In the genomic region with DNA sequence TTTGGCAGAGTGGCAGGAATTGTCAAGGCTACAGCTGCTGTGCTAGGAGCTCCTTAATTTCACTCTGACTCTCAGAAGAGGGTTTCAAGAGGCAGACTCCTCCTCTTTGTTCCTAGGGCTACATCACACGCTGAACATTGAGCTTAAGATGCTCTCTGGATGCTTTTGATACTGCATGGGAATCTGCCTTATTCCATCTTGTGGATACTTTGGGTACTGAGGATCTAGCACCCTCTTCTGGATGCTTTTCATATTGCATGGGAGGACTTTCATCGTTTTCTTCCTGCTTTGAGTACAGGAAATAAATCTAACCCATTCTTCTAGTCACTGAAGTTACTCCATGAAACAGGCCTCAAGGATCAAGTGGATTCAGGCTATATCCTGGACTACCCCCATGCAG, we compare ENCODE assay signal across 8 mouse cellular contexts.
A peak's percentile ranks its signal among the peaks of the same experiment; 100 is the strongest.
DNase-seq lines count a peak whose midpoint lies in the region; TF ChIP-seq lines count a peak whose summit lies in the region.

No protein-coding gene starts in this region.

- no peak overlapping the region for H3K27ac ChIP-seq in hindbrain, embryonic 10.5 days
- no peak overlapping the region for H3K27ac ChIP-seq in thymus, adult 2 months (ENCODE audit: control insufficient read depth, insufficient read depth, low read length)

- DNase-seq in lung, postnatal 10 days, result peak; percentile 9
- DNase-seq in lung, adult 2 months, result no peak
- DNase-seq in cerebellum, adult 9-10 months, result peak; percentile 17
- peak; percentile 34 for DNase-seq in hindbrain, embryonic 10.5 days (ENCODE audit: low spot score)
- peak; percentile 33 to 46 for DNase-seq in left cerebral cortex, adult 18-20 months (ENCODE audit: low spot score in 2 of 2)
- peak; percentile 83 for DNase-seq in retina, postnatal 1 day
- DNase-seq in ovary, adult 18-20 months (ENCODE audit: low spot score), result no peak
- DNase-seq in thymus, adult 2 months, result no peak

- H3K4me3 ChIP-seq in lung, adult 2 months (replicated peaks; ENCODE audit: extremely low read depth, low read depth, low read length), result no peak overlapping the region
- H3K4me3 ChIP-seq in hindbrain, embryonic 10.5 days, result no peak overlapping the region
- H3K4me3 ChIP-seq in thymus, adult 2 months (ENCODE audit: control insufficient read depth, insufficient read depth, low read length), result no peak overlapping the region

- TF ChIP-seq CTCF in lung, adult 2 months (IDR thresholded peaks at IDR 0.05; ENCODE audit: insufficient read depth, low read length), result no peak
- no peak for TF ChIP-seq CTCF in thymus, adult 2 months (IDR thresholded peaks at IDR 0.05; ENCODE audit: borderline replicate concordance, control insufficient read depth, extremely low read depth, insufficient read depth, low read length, poor library complexity)

- TF ChIP-seq POLR2A in lung, adult 2 months (IDR thresholded peaks at IDR 0.05; ENCODE audit: borderline replicate concordance, extremely low read depth, low read depth, low read length), result no peak
- TF ChIP-seq POLR2A in thymus, adult 2 months (IDR thresholded peaks at IDR 0.05; ENCODE audit: control insufficient read depth, extremely low read depth, insufficient read depth, low read length, poor library complexity), result no peak

- H3K27me3 ChIP-seq in hindbrain, embryonic 10.5 days (ENCODE audit: insufficient read depth, poor library complexity, severe bottlenecking), result no peaks in the 10 kb centered on the region
- H3K27me3 ChIP-seq in thymus, adult 2 months (ENCODE audit: control insufficient read depth, insufficient read depth, low read length), result no peaks in the 10 kb centered on the region

- H3K36me3 ChIP-seq in hindbrain, embryonic 10.5 days, result no peaks in the 10 kb centered on the region
- no peaks in the 10 kb centered on the region for H3K36me3 ChIP-seq in thymus, adult 2 months (ENCODE audit: control insufficient read depth, insufficient read depth, low read length)

- H3K4me1 ChIP-seq in lung, adult 2 months (ENCODE audit: control insufficient read depth, insufficient read depth, low read length), result no peaks in the 10 kb centered on the region
- H3K4me1 ChIP-seq in hindbrain, embryonic 10.5 days (replicated peaks), result no peaks in the 10 kb centered on the region
- no peaks in the 10 kb centered on the region for H3K4me1 ChIP-seq in thymus, adult 2 months (replicated peaks; ENCODE audit: control insufficient read depth, insufficient read depth, low read length)

- H3K9me3 ChIP-seq in hindbrain, embryonic 10.5 days, result no peaks in the 10 kb centered on the region

- WGBS in lung, adult 2 months, result 12% methylated on average over 2 of the region's 2 CpGs
- 9% methylated on average over 2 of the region's 2 CpGs for WGBS in hindbrain, embryonic 10.5 days
- WGBS in thymus, adult 2 months, result 16% methylated on average over 2 of the region's 2 CpGs

Comparison
In these comparisons a context has a peak if more than half of its experiments do, and no peak if none do; other contexts are left out.
1. DNase-seq: peak in lung, postnatal 10 days (single experiment), cerebellum, adult 9-10 months (single experiment), hindbrain, embryonic 10.5 days (single experiment), left cerebral cortex, adult 18-20 months (2 of 2) and retina, postnatal 1 day (single experiment); none in lung, adult 2 months (single experiment), ovary, adult 18-20 months (single experiment) and thymus, adult 2 months (single experiment).